Comparison of ENCODE assay signal across 11 mouse cellular contexts in the genomic region with DNA sequence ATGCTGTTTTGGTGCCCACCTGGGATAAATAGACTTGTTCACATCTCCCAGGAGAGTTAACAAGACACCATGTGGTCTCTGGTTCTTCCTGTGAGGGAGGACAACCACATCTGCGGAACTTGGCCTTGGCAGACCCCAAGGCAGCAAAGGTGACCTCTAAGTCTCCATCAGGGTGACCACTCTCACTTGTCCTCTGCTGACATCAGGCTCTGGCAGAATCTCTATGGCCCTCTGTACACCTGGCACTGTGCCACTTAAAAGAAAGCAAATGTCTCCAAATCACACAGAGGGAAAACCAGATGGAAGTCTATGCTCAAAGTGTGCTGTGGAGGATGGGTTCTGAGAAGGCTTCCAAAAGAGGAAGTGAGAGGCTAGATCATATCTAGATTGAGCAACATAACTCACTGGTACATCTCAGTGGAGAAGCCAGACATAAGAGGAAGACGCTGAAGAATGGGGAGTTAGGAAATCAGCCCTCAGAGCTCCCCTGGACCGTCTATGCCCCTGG. TPM values are rescaled to one million over a fixed set of nuclear protein-coding genes. Genes with fewer than 3 reads are reported as not detected.
DNase-seq lines count a peak whose midpoint lies in the region; ATAC-seq lines count a peak whose summit lies in the region.
"Had no signal": no experiment of that assay in that cellular context is flagged by ENCODE, and none has a peak within 500 bp of the region (broad histone marks: within the 10 kb centered on the region; RNA-seq: fewer than 3 reads in every experiment).

No protein-coding gene starts in this region.

- DNase-seq in adrenal gland, adult 2 months = peak; percentile 34
- no peak for DNase-seq in adrenal gland, adult 8-10 months
- peak; percentile 19 for DNase-seq in layer of hippocampus, adult 9-11 months
- no peak for DNase-seq in layer of hippocampus, adult 11-12 months (ENCODE audit: low spot score)
- DNase-seq in heart, postnatal 36 days = peak; percentile 28 to 56
- no peak for DNase-seq in yolk sac, embryonic 10.5 days (ENCODE audit: low spot score)
- no peak for DNase-seq in urinary bladder, postnatal 14 days (ENCODE audit: low spot score)
- DNase-seq: cerebellum, adult 8-10 months; gastrocnemius, postnatal 10 days had no signal

- peak; percentile 77 for ATAC-seq in neutrophil, adult 5-6 weeks (ENCODE audit: extremely low read depth, insufficient number of reproducible peaks, low FRiP score, poor library complexity, severe bottlenecking)

- intact Hi-C loops in heart, postnatal 36 days (cut with DNase I) = no loop called here

RNA-seq across cellular contexts. Expression of gene Cyp4f18, which starts 1.2 kb away (rescaled TPM):
- total RNA-seq in adrenal gland, adult 2 months (2021) = 10 to 100 TPM in 1 of 2 experiments, 1 to 10 TPM in 1; 8.1 to 15.7 TPM
- 10.8 and 19.0 TPM in 2 replicates for polyA plus RNA-seq in adrenal gland, adult 2 months (2012; rRNA removed)
- 10 to 100 TPM in 2 of 4 experiments, 1 to 10 TPM in 2; 5.3 to 12.2 (median 8.6) TPM for total RNA-seq in adrenal gland, adult 8-10 months (2022)
- total RNA-seq in heart, postnatal 36 days (2021) = 1 to 10 TPM in 1 of 2 experiments, under 1 TPM in 1; 0.67 to 1.6 TPM
- total RNA-seq in neutrophil, adult 5-6 weeks (2017) = 257 and 280 TPM in 2 replicates

RNA-seq across cellular contexts. Expression of gene Olfr372, which starts 32.8 kb away (rescaled TPM):
- total RNA-seq in adrenal gland, adult 2 months (2021) = not detected
- polyA plus RNA-seq in adrenal gland, adult 2 months (2012; rRNA removed) = not detected in 2 replicates
- not detected for total RNA-seq in adrenal gland, adult 8-10 months (2022)
- not detected for total RNA-seq in heart, postnatal 36 days (2021)
- total RNA-seq in neutrophil, adult 5-6 weeks (2017) = 0.12 and 0.47 TPM in 2 replicates
- total RNA-seq: gastrocnemius, postnatal 10 days had no signal
- polyA plus RNA-seq: limb, embryonic 14.5 days had no signal

RNA-seq across cellular contexts. Expression of gene Zfp961, which starts 57.4 kb away (rescaled TPM):
- total RNA-seq in adrenal gland, adult 2 months (2021) = 10 to 100 TPM; 17.0 to 26.0 TPM
- polyA plus RNA-seq in adrenal gland, adult 2 months (2012; rRNA removed) = 0.71 and 1.3 TPM in 2 replicates
- total RNA-seq in adrenal gland, adult 8-10 months (2022) = 10 to 100 TPM; 22.0 to 30.6 (median 27.0) TPM
- total RNA-seq in heart, postnatal 36 days (2021) = 1 to 10 TPM; 7.0 TPM
- total RNA-seq in neutrophil, adult 5-6 weeks (2017) = 30.8 and 40.4 TPM in 2 replicates

Comparison
In these comparisons a context has a peak if more than half of its experiments do, and no peak if none do; other contexts are left out.
1. DNase-seq: peak in adrenal gland, adult 2 months (single experiment), layer of hippocampus, adult 9-11 months (single experiment) and heart, postnatal 36 days (2 of 2); none in adrenal gland, adult 8-10 months (single experiment), layer of hippocampus, adult 11-12 months (single experiment), yolk sac, embryonic 10.5 days (single experiment) and urinary bladder, postnatal 14 days (single experiment).
2. RNA of gene Cyp4f18, which starts 1.2 kb away (total RNA-seq): 257 to 280 TPM in neutrophil, adult 5-6 weeks; 8.1 to 15.7 TPM in adrenal gland, adult 2 months, 5.3 to 12.2 TPM in adrenal gland, adult 8-10 months and 0.67 to 1.6 TPM in heart, postnatal 36 days; every median in the first group is over 10 times any median in the second.